Mouse (Mus musculus) gastrocnemius, adult 2 months (tissue): ENCODE data around the gene Sptlc3. TPM values are rescaled to one million over a fixed set of nuclear protein-coding genes. Genes with fewer than 3 reads are reported as not detected.

Experiments
- DNase-seq: peaks from one replicate; pipeline ENCODE4 v3.0.0; 2022
- H3K27ac ChIP-seq: fragments of 200-600 bp; 2 replicates; pipeline ENCODE4 v1.8.1; 2022; ENCODE audit warnings: mild to moderate bottlenecking
- H3K4me3 ChIP-seq: fragments of 200-600 bp; 2 replicates; pipeline ENCODE4 v1.8.1; 2022; ENCODE audit warnings: mild to moderate bottlenecking, moderate library complexity
- CTCF ChIP-seq: fragments of 200-600 bp; IDR thresholded peaks from 2 replicates; pipeline ENCODE4 v1.8.1; 2022; ENCODE audit warnings: antibody characterized with exemption, mild to moderate bottlenecking, moderate library complexity
- intact Hi-C: fragments of 180-260 bp; cut with DNase I; formaldehyde crosslinking; loops from one replicate; pipeline ENCODE4 v1.15.1; 2025
- total RNA-seq, 2 experiments: library from RNA; stranded (reverse); gene quantifications; 2 replicates each; pipeline ENCODE4 v1.2.3; 2021

Sptlc3 gene
- total RNA-seq, 2 experiments from 2014 or later, result not detected

DNA sequence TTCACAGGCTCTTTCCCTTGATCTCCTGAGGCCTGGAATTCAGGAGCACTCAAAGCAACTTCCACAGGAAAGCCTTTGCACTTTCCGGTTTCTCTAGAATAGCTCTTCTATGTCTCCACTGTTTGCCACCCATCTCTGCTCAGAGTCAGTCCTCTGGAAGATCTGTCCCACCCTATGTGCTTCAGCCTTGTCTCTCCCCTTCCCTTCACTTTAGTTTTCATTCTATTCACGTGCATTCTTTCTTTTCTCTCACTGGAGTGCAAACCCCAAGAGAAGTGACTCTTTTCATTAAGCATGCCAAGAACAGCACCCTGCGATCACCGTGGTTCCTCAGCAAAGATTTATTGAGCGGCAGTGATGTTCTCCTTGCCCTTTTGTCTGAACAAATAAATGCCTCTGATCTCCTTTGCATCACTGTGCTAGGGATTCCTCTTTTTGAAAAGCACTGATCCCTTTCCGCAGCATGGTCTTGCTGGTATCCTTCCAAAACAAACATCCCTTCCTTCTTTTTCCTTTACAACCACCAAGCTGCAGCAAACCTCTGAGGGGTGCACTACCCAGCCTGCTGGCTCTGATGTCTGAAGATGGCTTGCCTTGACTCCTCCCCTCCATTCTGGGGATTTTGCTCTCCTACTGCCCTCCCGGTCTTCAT lies 108.0 kb downstream of the Sptlc3 start:
- no peak overlapping the region for H3K4me3 ChIP-seq
- DNase-seq, result no peak
- no peak for TF ChIP-seq CTCF
- intact Hi-C loops, result no loop called here
- H3K27ac ChIP-seq, result no peak overlapping the region

DNA sequence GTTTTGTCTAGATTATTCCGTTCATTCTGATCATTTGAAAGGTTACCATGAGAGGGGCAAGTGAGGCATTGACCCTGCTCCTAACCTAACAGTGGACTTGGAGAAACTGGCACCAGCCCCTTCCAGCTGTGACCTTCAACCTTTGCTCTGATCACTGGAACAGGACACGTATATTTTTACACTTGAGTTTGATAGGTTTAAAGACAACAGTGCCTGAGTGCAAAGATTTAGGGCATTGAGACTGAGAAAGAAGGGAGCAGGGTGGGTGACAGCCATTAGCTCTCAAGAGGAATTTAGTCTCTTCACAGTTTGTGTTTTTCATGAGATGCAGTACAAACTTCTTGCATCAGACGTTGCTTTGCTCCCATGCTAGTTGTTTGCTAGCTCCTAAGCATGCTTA lies 114.5 kb downstream of the Sptlc3 start:
- H3K4me3 ChIP-seq, result no peak overlapping the region
- TF ChIP-seq CTCF, result no peak
- DNase-seq, result no peak
- no peak overlapping the region for H3K27ac ChIP-seq
- intact Hi-C loops, result no loop called here

DNA sequence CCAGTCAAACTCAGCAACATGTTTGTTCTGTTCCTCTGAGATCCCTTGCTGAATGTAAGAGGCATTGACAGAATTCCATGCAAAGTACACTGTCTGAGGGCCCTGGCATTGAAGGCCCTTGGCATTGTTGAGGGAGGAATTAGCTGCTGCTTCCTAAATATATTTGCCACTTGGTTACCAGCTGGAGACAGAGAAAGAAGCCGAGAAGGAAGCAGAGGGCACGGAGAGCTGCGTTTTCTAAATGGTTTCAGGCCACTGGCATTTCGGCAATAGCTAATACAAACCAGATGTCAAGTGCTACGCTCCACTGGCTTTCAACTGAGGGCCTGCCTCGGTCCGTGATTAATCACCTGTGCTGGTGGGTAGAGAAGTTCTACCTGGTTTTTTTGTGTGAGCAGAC lies 115.1 kb downstream of the Sptlc3 start:
- no peak for TF ChIP-seq CTCF
- no peak for DNase-seq
- Histone ChIP-seq H3K27ac (no peak overlapping the region), H3K4me3 (no peak overlapping the region; the same call in 1 of the 2 replicates)
- intact Hi-C loops, result no loop called here

- TF ChIP-seq CTCF, result no peak
- intact Hi-C loops, result no loop called here
- Histone ChIP-seq H3K4me3 (no peak overlapping the region; the same call in 1 of the 2 replicates), H3K27ac (no peak overlapping the region)
- DNase-seq, result no peak
These were observed 115.5 kb downstream of the Sptlc3 start for GRCm38 (mm10) chr2:139609231-139609630.

- no peak for DNase-seq
- no peak for TF ChIP-seq CTCF
- Histone ChIP-seq H3K27ac (no peak overlapping the region), H3K4me3 (no peak overlapping the region)
- intact Hi-C loops, result no loop called here
These were observed 116.1 kb downstream of the Sptlc3 start for GRCm38 (mm10) chr2:139609662-139610291.

GRCm38 (mm10) chr2:139612410-139613107 lies 118.8 kb downstream of the Sptlc3 start:
- peak; percentile 36 for DNase-seq
- Histone ChIP-seq H3K27ac (peak overlapping the region; percentile 60), H3K4me3 (peak overlapping the region; percentile 0; the same call in 1 of the 2 replicates)
- intact Hi-C loops, result no loop called here
- TF ChIP-seq CTCF, result no peak

DNA sequence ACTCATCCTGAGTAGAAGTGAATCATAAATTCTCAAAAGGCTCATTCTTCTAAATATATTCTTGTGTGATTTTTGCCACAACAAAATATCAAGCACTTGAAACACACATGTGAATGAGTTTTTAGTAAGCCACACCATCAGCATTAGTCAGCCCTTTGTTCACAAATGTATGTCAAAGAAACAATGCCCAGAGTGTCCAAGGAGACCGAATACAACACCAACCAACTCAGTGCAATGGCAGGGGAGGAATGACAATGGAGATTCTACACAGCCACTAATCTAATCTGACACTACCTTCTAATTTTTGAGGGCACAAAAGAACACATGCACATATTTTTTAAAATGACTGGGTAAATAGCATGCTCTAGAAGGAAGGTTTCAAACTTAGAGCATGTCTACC lies 132.8 kb downstream of the Sptlc3 start:
- H3K27ac ChIP-seq, result no peak overlapping the region
- H3K4me3 ChIP-seq, result no peak overlapping the region
- no peak for TF ChIP-seq CTCF
- intact Hi-C loops, result no loop called here
- no peak for DNase-seq

- intact Hi-C loops, result no loop called here
- no peak for TF ChIP-seq CTCF
- H3K27ac ChIP-seq, result no peak overlapping the region
These were observed 135.0 kb downstream of the Sptlc3 start for GRCm38 (mm10) chr2:139628731-139629130.

GRCm38 (mm10) chr2:139629653-139630052 lies 135.9 kb downstream of the Sptlc3 start:
- intact Hi-C loops, result no loop called here
- no peak for TF ChIP-seq CTCF
- DNase-seq, result no peak

More at GRCm38 (mm10) chr2:139628731-139629130, 135.0 kb downstream of the Sptlc3 start:
- no peak for DNase-seq
- no peak overlapping the region for H3K4me3 ChIP-seq

DNA sequence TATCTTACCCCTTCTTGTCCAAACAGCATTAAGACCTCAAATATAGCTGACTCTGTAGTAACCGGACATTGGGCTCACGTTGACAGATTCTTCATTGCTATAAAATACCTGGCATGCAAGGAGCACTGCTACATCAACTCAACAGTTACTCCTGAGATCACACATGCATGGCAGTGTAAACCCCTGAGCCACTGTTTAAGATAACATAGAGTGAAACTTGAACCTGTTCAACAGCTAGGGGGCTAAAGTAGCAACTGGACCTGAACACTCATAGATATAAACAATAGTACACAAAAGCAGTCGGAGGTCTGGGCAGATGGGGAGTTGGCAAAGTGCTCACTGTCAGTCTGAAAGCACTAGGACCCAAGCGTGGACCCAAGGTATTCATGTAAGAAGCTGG lies 140.8 kb downstream of the Sptlc3 start:
- H3K4me3 ChIP-seq, result no peak overlapping the region

More at GRCm38 (mm10) chr2:139629653-139630052, 135.9 kb downstream of the Sptlc3 start:
- H3K27ac ChIP-seq, result no peak overlapping the region
- no peak overlapping the region for H3K4me3 ChIP-seq

GRCm38 (mm10) chr2:139637861-139638260 lies 144.1 kb downstream of the Sptlc3 start:
- intact Hi-C loops, result no loop called here
- no peak for DNase-seq
- Histone ChIP-seq H3K4me3 (no peak overlapping the region), H3K27ac (no peak overlapping the region)
- TF ChIP-seq CTCF, result no peak

More for the DNA sequence above, 140.8 kb downstream of the Sptlc3 start:
- TF ChIP-seq CTCF, result no peak
- intact Hi-C loops, result no loop called here
- H3K27ac ChIP-seq, result no peak overlapping the region
- DNase-seq, result no peak

- no peak for TF ChIP-seq CTCF
- no peak overlapping the region for H3K4me3 ChIP-seq
- intact Hi-C loops, result no loop called here
- no peak overlapping the region for H3K27ac ChIP-seq
- DNase-seq, result no peak
These were observed 148.2 kb downstream of the Sptlc3 start for GRCm38 (mm10) chr2:139641757-139642385.

- intact Hi-C loops, result no loop called here
- no peak for DNase-seq
- no peak overlapping the region for H3K27ac ChIP-seq
- H3K4me3 ChIP-seq, result no peak overlapping the region
- no peak for TF ChIP-seq CTCF
These were observed 155.8 kb downstream of the Sptlc3 start for GRCm38 (mm10) chr2:139649518-139649917.
